Mouse (Mus musculus): ENCODE measurements around the gene Uspl1.
"Not testable (repeated sequence)": the region's sequence is repeated elsewhere in the genome, so short reads cannot be mapped to it uniquely, and the experiment has no call there.

Gene Uspl1

GRCm38 (mm10) chr5:149184104-149184843 lies at the start of gene Uspl1, which contains the start of gene Hmgb1:
Gene Uspl1 (plus strand): TSS chr5:149184350.
Gene Hmgb1 (minus strand): TSS chr5:149184489.
- DNase-seq (ENCODE audit: extremely low read depth, insufficient read length, low spot score) = peak; percentile 100

- no peak for DNase-seq (ENCODE audit: extremely low read depth, insufficient read length, low spot score)
Observed at GRCm38 (mm10) chr5:149134751-149135454, 49.2 kb upstream of the Uspl1 start.

- no peak for DNase-seq (ENCODE audit: extremely low read depth, insufficient read length, low spot score)
Observed at GRCm38 (mm10) chr5:149135455-149136354, 48.4 kb upstream of the Uspl1 start.

- DNase-seq (ENCODE audit: extremely low read depth, insufficient read length, low spot score) = peak; percentile 53
Observed at GRCm38 (mm10) chr5:149136933-149137365, 47.2 kb upstream of the Uspl1 start.

- no peak for DNase-seq (ENCODE audit: extremely low read depth, insufficient read length, low spot score)
Observed at GRCm38 (mm10) chr5:149137447-149137846, 46.7 kb upstream of the Uspl1 start.

GRCm38 (mm10) chr5:149138087-149138486 lies 46.1 kb upstream of the Uspl1 start:
- not testable (repeated sequence) for DNase-seq (ENCODE audit: extremely low read depth, insufficient read length, low spot score)

- no peak for DNase-seq (ENCODE audit: extremely low read depth, insufficient read length, low spot score)
Observed at GRCm38 (mm10) chr5:149140336-149140735, 43.8 kb upstream of the Uspl1 start.

- DNase-seq (ENCODE audit: extremely low read depth, insufficient read length, low spot score) = not testable (repeated sequence)
Observed at GRCm38 (mm10) chr5:149141155-149141554, 43.0 kb upstream of the Uspl1 start.

- peak; percentile 43 for DNase-seq (ENCODE audit: extremely low read depth, insufficient read length, low spot score)
Observed at GRCm38 (mm10) chr5:149143766-149144375, 40.3 kb upstream of the Uspl1 start.

GRCm38 (mm10) chr5:149146691-149147090 lies 37.5 kb upstream of the Uspl1 start:
- no peak for DNase-seq (ENCODE audit: extremely low read depth, insufficient read length, low spot score)

GRCm38 (mm10) chr5:149147386-149148000 lies 36.7 kb upstream of the Uspl1 start:
- no peak for DNase-seq (ENCODE audit: extremely low read depth, insufficient read length, low spot score)

- no peak for DNase-seq (ENCODE audit: extremely low read depth, insufficient read length, low spot score)
Observed at GRCm38 (mm10) chr5:149150882-149151281, 33.3 kb upstream of the Uspl1 start.

GRCm38 (mm10) chr5:149152063-149152773 lies 31.9 kb upstream of the Uspl1 start:
- DNase-seq (ENCODE audit: extremely low read depth, insufficient read length, low spot score) = no peak

- DNase-seq (ENCODE audit: extremely low read depth, insufficient read length, low spot score) = no peak
Observed at GRCm38 (mm10) chr5:149152774-149153155, 31.4 kb upstream of the Uspl1 start.

- no peak for DNase-seq (ENCODE audit: extremely low read depth, insufficient read length, low spot score)
Observed at GRCm38 (mm10) chr5:149156886-149157563, 27.1 kb upstream of the Uspl1 start.

GRCm38 (mm10) chr5:149159021-149159420 lies 25.1 kb upstream of the Uspl1 start:
- DNase-seq (ENCODE audit: extremely low read depth, insufficient read length, low spot score) = no peak

- no peak for DNase-seq (ENCODE audit: extremely low read depth, insufficient read length, low spot score)
Observed at GRCm38 (mm10) chr5:149160469-149160868, 23.7 kb upstream of the Uspl1 start.

- DNase-seq (ENCODE audit: extremely low read depth, insufficient read length, low spot score) = peak; percentile 41
Observed at GRCm38 (mm10) chr5:149162890-149163289, 21.3 kb upstream of the Uspl1 start.

GRCm38 (mm10) chr5:149164881-149165280 lies 19.3 kb upstream of the Uspl1 start:
- DNase-seq (ENCODE audit: extremely low read depth, insufficient read length, low spot score) = no peak

Measured in 3134 (cell line).